Mouse (Mus musculus) NIH3T3 (cell line): ENCODE results near the gene Kmt5c.
A peak's percentile ranks its signal among the peaks of the same experiment; 100 is the strongest.

Experiments
- DNase-seq: peaks from one replicate; pipeline ENCODE4 v3.0.0-alpha.2; 2012; ENCODE audit warnings: low read depth

Kmt5c gene

GRCm38 (mm10) chr7:4746326-4746980 lies 6.5 kb downstream of the Kmt5c start:
- DNase-seq: no peak

- DNase-seq: no peak
Measured at GRCm38 (mm10) chr7:4747156-4747899, 7.4 kb downstream of the Kmt5c start.

DNA sequence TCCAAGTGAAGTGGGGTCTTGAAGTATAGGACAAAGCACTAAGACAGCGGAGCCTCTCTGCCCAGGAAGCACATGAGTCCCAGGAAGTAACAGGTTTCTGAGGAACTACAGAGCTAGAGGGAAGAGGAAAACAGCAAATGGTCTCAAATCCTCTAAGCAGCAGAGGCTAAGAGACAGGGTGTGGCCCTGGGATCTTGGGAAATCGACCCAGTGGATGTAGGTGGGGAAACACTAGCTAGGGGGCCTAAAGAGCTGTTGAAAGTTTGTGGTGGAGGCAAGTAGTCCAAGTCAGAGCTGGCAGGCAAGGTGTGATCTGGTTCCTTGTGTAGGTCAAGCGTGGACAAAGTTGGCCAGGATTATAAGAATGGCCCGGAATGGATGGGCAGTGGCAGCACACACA lies 8.4 kb downstream of the Kmt5c start:
- DNase-seq: peak; percentile 29

GRCm38 (mm10) chr7:4749169-4749568 lies 9.3 kb downstream of the Kmt5c start:
- DNase-seq: no peak

DNA sequence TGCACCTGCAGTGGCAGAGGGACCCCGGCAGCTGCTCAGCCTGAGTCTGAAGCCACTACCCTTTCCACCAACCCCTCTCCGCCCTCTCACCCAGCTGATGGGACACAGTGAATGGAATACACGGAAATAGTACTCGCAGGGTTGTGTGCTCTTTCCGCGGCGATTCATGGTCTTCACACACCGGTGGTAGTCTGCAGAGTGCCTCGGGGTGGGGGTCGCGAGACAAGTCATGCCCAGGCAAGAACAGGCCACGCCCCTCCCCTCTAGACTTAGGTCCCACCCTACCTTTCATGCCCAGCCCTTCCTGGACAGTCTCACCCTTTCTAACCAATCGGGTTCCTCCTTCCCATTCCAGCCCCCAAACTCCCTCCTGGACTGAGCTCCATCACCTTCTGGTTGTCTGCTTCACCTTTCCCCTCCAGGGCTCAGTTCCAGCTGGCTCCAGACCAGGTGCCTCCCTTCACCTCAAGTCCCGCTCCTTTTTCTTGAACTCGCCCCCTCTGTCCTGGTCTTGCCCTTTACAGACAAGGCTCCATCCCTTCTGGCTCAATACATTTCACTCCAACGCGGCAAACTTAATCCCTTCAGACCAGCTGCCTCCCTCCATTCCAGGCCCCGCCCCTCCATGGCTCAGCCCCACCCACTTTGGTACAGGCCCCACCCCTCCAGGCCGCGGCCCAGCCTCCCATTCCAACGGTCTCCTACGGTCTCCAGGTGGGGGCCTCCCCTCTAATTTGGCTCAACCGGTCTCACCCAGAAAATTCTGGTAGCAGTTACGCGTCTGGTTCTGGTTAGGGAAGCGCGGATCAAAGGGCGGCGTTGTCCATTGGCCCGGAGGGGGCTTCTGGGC lies 12.3 kb downstream of the Kmt5c start:
- DNase-seq: no peak

DNA sequence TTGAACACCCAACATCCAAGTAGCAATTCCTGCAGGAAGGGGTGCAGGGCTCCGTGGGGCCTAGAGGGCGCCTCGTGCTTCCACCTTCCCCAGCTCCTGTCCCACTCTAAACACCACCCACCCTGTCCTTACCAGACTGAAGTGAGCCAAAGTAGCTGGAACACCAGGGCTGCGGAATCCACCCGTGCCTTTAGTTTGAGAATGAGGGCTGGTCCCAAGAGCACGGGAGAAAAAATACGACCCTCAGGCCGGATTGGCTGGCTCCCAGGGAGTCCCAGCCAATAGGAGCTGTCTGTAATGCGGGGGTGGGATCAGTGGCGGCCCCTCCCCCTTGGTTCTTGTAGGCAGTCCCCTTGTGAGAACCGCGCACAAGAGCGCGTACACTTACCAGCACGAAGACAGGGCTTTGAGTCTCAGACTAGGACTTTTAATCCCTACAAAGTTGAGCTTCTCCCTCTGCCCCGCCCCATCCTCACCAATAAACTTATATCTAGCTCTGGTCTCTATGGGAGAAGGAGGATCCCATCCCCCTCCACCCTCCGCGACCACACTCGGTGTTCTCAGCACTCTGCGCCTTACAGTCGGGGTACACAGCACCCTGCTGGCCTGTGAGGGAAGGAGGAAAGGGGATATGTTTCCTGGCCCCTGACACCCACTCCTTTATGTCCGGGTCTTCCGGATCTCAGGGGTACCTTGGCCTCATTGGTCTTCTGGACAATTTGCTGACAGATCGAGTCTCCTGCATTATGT lies 13.1 kb downstream of the Kmt5c start, which contains the start of gene Cox6b2:
Gene Cox6b2 (minus strand): TSS at position 274 of the 750 bp plus-strand sequence.
- DNase-seq: no peak

- DNase-seq: no peak
Measured at GRCm38 (mm10) chr7:4759670-4760069, 19.8 kb downstream of the Kmt5c start.

DNA sequence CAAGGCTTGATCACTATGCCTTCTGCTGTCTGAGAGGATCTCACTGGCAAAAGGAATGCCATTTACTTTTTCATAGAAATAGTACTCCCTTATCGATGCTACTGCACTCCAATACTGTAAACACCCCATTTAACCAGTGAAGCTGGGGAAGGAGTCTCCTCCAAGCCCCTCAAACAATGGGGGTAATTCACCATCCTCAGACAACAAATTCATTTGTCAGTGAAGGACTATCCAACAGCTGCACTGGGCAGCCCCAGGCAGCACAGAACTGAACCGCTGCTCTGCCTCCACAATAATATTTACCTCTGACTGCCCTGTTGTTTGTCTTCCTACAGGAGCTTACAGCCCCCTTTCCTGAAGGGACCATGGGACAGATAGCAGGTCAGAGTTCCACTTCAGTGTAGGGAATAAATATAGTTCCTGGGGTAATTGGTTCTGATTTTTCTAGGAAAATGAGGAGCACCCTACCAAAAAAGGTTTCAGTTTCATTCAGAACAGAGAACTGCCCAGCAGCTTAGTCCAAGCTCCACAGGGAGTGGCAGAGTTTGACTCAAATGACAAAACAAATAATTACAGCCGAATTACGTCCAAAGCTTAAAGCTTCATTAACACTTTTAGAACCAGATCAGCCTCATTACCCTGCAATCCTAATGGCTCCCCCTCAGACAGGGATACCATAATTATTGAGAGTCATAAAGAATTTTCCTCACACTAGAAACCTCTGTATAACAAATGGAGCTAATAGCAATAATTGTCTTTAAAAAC lies 25.2 kb downstream of the Kmt5c start:
- no peak for DNase-seq

DNA sequence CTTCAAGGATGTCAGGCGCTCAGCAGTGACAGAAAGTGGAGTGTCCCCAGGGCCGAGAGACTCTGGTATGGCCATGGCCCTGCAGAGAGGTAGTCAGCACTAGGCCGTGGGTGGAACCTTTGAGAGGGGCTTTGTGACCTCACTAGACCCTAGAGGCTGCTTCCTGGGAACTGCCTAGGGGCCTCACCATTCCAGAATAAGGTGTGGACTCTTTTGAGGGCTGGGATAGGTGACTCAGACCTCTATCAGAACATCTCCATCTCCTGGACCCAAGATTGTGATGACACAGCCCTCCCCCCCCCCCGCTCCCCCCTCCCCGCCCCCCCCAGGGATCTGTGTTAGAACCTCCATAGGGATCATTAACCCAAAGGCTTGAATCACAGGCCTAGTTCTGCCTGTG lies 31.3 kb downstream of the Kmt5c start, which contains the start of gene Fam71e2:
Gene Fam71e2 (minus strand): TSS at position 101 of the 400 bp plus-strand sequence.
- no peak for DNase-seq

DNA sequence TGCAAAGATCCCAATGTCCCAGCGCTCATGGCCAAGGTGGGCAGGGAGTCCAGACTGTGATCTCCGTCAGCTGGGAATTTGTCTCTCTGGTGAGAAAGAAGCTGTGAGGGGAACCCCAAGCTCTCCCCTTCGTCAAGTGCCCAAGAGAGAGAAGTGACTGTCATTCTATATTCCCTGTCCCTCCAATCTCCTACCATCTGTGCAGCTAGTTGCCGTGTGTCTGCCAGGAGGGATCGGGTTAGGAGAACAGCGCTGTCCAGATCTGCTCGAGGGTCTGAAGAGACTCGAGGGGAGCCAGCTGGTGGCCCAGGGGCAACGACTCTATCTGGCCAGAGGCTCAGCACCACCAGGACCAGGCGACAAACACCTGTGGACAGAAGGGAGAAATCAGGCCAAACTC lies 36.2 kb downstream of the Kmt5c start:
- DNase-seq: no peak

DNA sequence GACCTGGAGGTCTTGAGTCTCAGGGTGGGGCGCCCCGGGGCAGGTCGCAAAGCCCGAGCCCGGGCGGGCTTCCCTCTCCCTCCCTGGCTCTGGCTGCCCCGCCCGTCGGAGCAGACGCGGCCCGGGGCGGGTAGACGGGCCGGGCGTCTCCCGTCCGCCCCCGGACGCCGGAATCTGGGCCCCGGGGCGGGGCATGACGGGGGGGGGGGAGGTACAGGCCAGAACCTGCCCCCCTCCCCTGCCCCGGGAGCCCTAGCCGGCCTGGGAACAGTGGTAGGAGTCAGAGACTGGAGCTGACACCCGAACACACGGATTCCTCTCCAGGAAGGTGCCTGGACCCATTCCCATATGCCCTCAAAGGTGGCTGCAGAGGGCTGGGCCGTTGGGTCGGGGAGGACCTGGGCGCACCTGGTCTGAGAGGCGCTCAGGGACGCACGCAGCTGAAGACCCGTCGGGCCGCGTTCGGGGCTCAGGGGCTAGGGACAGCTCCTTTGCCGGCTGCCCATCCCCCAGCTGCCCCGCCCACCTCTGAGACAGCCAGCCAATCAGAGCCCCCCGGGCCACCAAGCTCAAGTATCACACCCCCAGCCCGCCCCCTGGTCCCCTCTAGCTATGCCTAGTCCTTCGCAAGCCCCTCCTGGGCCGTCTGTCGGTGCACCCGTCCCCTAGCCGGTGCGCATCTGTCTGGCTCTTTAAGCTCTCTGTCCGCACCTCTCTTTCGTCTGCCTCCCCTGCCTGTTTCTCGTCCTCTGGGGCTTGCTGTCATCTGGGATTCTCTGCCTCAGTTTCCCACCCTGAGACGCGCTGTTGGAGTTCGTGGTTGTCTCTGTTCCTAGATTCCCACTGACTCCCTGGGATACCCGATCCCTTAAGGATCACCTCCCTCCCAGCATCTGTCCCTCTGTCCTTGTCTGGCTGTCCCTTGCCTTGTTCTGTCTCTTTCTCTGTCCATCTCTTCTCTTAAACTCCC lies 37.2 kb downstream of the Kmt5c start:
- DNase-seq: peak; percentile 81

DNA sequence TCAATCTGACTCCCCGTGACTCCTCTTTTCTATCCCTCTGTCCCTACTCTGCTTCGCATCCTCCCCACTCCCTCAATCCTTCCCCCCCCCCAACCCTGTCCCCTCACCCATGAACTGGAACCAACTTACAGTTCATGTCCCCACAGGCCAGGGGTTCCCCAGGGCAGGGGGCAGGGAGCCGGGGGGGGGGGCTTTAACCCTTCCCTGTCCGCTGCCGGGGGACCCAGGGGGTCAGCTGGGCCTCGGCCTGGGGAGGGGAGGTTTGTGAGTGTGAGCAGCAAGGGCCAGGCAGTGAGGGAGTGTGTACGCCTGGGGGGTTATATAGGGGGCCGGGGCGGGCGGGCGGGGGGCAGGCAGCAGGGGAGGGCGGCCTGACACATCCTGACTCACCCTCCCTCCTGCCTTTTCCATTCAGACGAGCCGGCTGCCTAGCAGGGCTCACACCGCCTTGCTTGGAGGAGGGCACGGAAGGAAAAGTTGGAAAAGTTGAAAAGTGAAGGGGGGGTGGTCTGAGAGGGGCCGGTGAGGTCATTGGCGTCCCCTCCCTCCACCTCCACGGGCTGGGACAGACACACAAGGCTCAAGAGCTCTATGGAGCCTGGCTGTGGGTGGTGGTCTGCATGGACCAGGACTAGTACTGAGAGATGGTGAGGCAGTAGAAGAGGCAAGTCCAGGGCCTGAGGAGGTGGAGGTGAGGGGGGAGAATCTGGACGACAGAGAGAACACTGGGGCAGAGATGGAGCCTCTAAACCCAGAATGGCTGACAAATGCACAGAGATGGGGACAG lies 38.1 kb downstream of the Kmt5c start:
- peak; percentile 59 for DNase-seq

DNA sequence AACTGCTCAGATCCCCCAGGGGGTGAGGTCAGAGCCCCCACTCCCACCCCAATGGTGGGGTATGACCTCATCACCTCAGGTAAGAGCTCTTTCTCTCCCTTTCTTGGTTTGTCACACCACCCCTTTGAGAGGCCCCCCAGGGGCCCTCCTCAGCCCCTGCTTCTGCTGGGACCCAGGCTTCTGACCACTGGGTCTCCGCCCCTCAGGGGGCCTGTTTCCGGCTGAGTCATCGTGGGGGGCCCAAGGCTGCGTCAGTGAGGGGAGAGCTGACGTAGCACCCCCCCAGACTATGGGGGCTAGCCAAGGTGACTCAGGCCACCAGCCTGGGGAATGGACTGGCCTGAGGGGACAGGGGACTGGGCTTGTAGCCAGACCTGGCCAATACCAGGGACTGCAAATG lies 40.0 kb downstream of the Kmt5c start:
- DNase-seq: peak; percentile 53

- no peak for DNase-seq
Measured at GRCm38 (mm10) chr7:4782130-4782529, 42.2 kb downstream of the Kmt5c start.

GRCm38 (mm10) chr7:4782759-4783158 lies 42.8 kb downstream of the Kmt5c start, which contains the start of the genes Il11 and Tmem190:
Gene Il11, minus strand, starts transcription at chr7:4782859.
Gene Tmem190, plus strand, starts transcription at chr7:4782937.
- no peak for DNase-seq

- DNase-seq: no peak
Measured at GRCm38 (mm10) chr7:4783667-4784268, 43.9 kb downstream of the Kmt5c start.

DNA sequence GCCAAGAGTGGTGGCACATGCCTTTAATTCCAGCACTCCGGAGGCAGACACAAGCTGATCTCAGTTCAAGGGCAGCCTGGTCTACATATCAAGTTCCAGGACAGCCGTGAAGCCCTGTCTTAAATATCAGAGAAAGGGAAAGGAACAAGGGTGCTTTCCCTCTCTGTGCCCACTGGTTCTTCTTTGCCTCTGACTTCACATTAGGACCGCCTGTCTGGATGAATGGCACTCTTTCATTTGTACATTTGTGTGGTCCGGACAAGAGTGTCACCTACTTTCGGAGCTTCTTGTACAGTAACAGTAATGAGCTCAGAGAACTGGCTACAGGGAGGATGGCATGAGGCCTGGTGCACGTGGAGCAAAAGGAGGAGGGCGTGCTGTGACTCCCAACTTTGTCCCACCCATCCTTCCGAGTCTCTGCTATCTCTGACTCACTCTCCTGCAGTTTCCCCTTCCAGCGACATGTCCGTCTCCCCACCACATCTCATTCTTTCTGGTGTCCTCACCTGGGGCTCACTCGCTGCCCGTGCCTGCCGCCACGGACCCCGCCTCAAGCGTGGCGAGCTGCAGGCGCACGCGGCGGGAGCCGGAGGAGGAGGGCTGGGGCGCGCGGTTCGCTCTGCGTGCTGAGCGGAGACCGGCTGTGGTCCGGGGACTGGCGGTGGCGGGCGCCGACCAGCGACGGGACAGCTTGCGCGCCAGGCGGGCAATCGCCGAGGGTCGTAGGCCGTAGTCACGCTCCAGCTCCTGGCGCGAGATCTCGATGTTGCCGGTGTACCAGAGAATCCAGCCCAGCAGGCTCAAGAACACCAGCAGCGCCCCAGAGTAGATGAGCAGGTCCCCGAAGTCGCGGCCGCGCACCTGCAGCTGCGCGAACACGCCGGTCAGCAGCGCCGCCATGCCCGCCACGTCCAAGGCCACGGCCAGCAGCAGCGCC lies 48.9 kb downstream of the Kmt5c start:
- peak; percentile 67 for DNase-seq
